Mouse (Mus musculus) small intestine, adult 2 months (tissue): ENCODE data around the gene Mob1b. TPM values are rescaled to one million over a fixed set of nuclear protein-coding genes. Genes with fewer than 3 reads are reported as not detected.

Experiments
- H3K27ac ChIP-seq: fragments of 200-500 bp; 2 replicates; pipeline ENCODE4 v1.5.1; 2012; ENCODE audit warnings: low read depth, low read length, control low read depth, inconsistent platforms; ENCODE audit not compliant: insufficient read depth
- H3K27me3 ChIP-seq: fragments of 200-500 bp; 2 replicates; pipeline ENCODE4 v1.6.1; 2012; ENCODE audit warnings: mild to moderate bottlenecking, moderate library complexity, low read length, inconsistent platforms; ENCODE audit not compliant: control insufficient read depth, insufficient read depth
- H3K36me3 ChIP-seq: fragments of 200-500 bp; 2 replicates; pipeline ENCODE4 v1.6.1; 2012; ENCODE audit warnings: mild to moderate bottlenecking, low read length, control low read depth, inconsistent platforms; ENCODE audit not compliant: control insufficient read depth, insufficient read depth
- H3K4me1 ChIP-seq: fragments of 200-500 bp; 2 replicates; pipeline ENCODE4 v1.6.1; 2012; ENCODE audit warnings: low read length, inconsistent platforms, mixed read lengths; ENCODE audit not compliant: control insufficient read depth, insufficient read depth, insufficient read length
- H3K4me3 ChIP-seq: fragments of 200-500 bp; 2 replicates; pipeline ENCODE4 v1.5.1; 2012; ENCODE audit warnings: low read depth, mild to moderate bottlenecking, control low read depth, inconsistent platforms, low read length, moderate library complexity
- CTCF ChIP-seq: fragments of 200-500 bp; IDR thresholded peaks from 2 replicates; pipeline ENCODE4 v1.5.1; 2012; ENCODE audit warnings: low read depth, mild to moderate bottlenecking, control low read depth, inconsistent platforms, low read length, moderate library complexity, mixed read lengths; ENCODE audit not compliant: insufficient replicate concordance, insufficient read length; ENCODE audit errors: extremely low read depth
- POLR2A ChIP-seq: fragments of 200-500 bp; IDR thresholded peaks from 2 replicates; pipeline ENCODE4 v1.6.1; 2012; ENCODE audit warnings: low read depth, mild to moderate bottlenecking, control low read depth, inconsistent platforms, low read length, moderate library complexity
- WGBS: fragments of 180-500 bp; shearing (Covaris S2); methylation state at CpG from one replicate; pipeline ENCODE4 v1.1.7; 2018; 5-methylcytosine and 5-hydroxymethylcytosine counted together
- polyA plus RNA-seq: library from polyadenylated mRNA; depleted of rRNA; stranded (reverse); fragments of >200 nt; gene quantifications from 2 replicates; pipeline ENCODE4 v1.2.3, GENCODE M21; 2012; rRNA removed

The Mob1b gene
- polyA plus RNA-seq, 1 experiment: 2.2 TPM

DNA sequence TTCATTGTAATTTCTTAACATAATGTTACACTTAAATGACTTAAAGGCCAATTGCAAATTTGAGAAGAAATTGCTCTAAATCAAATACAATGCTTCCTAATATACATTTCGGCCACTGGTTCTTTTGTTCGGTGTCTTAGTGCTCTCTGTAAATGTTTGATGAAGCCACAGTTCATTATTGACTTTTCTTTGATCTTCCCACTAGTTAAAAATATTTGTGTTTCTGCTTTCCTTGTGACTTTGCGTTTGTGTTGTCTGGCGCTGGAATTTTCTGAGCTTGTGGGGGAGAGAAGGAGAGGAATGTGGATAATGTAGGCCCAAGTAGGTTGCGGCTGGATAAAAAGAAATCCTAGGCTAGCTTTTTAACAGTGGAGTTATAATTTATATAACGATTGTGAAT, 76.5 kb downstream of the Mob1b start:
- H3K36me3 ChIP-seq: no peaks in the 10 kb centered on the region
- H3K4me3 ChIP-seq: no peak overlapping the region
- no peaks in the 10 kb centered on the region for H3K27me3 ChIP-seq
- TF ChIP-seq POLR2A (no peak), CTCF (no peak)
- peaks cover 9% of the 10 kb centered on the region; the same call in 1 of the 2 replicates for H3K4me1 ChIP-seq
- 44% methylated on average over 6 of the region's 6 CpGs for WGBS
- H3K27ac ChIP-seq: no peak overlapping the region

DNA sequence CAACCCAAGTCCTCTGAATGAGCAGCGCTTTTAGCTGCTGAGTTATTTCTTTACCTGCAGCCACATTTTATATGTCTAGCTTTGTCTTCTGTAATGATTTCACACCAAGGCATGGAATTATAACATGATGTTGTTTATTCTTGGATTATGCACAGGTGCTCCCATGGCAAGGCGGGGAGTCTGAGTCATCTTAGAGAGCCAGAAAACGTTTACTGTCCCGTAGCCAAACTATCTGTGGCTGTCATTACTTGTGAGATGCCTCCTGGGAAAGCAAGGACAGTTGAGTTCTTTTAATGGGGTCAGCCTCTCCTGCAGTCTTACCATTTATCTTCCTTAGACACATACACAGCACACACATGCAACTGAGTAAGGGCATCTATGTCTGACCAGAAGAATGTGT, 85.0 kb downstream of the Mob1b start:
- 65% methylated on average over 4 of the region's 4 CpGs for WGBS
- H3K4me1 ChIP-seq: no peaks in the 10 kb centered on the region
- no peaks in the 10 kb centered on the region for H3K36me3 ChIP-seq
- TF ChIP-seq CTCF: no peak
- no peak for TF ChIP-seq POLR2A
- H3K27ac ChIP-seq: no peak overlapping the region
- no peaks in the 10 kb centered on the region for H3K27me3 ChIP-seq
- no peak overlapping the region for H3K4me3 ChIP-seq

DNA sequence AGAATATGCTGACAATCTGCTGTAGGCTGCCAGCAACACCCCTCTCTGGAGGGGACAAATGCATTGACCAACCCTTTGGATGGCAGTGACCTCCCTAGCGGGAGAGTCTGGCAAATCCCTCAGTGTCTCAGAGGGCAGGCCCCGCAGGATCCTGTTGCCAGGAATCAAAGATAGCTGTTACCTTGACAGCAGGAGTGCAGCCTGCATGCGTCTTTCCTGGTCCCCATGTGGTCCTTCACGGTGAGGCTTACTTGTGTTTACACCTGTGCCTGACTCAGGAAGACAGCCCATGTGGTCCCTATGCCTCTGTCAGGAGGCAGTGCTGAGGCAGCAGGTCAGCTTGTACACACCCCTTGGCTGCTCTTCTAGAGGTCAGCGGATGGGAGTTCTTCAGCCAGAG, 85.6 kb downstream of the Mob1b start:
- Histone ChIP-seq H3K27ac (no peak overlapping the region), H3K4me3 (no peak overlapping the region), H3K27me3 (no peaks in the 10 kb centered on the region), H3K36me3 (no peaks in the 10 kb centered on the region), H3K4me1 (no peaks in the 10 kb centered on the region)
- 46% methylated on average over 5 of the region's 5 CpGs for WGBS
- TF ChIP-seq POLR2A: no peak
- no peak for TF ChIP-seq CTCF

DNA sequence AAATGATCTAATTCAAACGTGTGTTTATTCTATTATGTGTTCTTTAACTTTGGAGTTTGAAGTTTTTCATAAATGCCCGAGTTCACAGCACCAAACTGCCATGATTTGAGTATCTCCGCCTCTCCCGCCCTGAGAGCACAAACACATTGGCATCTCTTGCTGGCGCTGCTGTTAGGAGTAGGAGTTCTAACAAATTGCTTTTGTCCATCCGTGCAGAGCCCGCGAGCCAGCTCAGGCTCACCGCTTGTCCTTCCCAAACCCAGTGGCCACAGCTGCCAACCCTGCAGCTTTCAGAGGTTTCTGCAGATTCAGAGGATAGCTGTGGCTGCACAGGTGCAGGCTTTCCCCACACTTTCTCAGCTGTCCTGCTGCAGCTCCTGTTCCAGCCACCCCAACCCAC, 86.7 kb downstream of the Mob1b start:
- WGBS: 61% methylated on average over 9 of the region's 9 CpGs
- H3K36me3 ChIP-seq: no peaks in the 10 kb centered on the region
- no peak overlapping the region for H3K4me3 ChIP-seq
- H3K4me1 ChIP-seq: no peaks in the 10 kb centered on the region
- TF ChIP-seq CTCF (no peak), POLR2A (no peak)
- H3K27me3 ChIP-seq: no peaks in the 10 kb centered on the region
- no peak overlapping the region for H3K27ac ChIP-seq

DNA sequence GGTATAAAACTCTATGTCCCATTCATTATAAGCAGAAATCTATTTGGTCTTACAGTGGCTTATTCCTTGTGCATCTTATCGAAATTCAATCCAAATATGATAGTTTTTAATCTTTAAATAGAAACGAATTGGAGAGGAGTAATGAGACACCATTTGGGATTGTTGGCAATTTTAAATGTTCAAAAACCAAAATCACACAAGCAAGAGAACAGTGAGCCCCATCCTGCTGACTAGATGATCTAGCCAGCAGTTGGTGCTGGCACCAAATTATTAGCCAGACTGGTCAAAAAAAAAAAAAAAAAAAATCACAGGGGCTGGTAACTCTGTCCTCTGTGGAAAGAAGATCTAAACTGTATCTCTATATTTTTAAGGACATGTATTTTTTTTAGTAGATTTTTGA, 92.5 kb downstream of the Mob1b start:
- Histone ChIP-seq H3K27me3 (no peaks in the 10 kb centered on the region), H3K36me3 (no peaks in the 10 kb centered on the region), H3K27ac (no peak overlapping the region), H3K4me1 (peaks cover 2% of the 10 kb centered on the region; the same call in 1 of the 2 replicates), H3K4me3 (no peak overlapping the region)
- 85% methylated on average over 2 of the region's 2 CpGs for WGBS
- no peak for TF ChIP-seq CTCF
- TF ChIP-seq POLR2A: no peak

Other genes with a start within 250 kb of the Mob1b start
- gene Enam, start 232.9 kb upstream of the Mob1b start, polyA plus RNA-seq: 0.06 TPM in 1 of 2 replicates, not detected in the other
- 1,015 and 1,726 TPM in 2 replicates for gene Jchain, start 193.0 kb upstream of the Mob1b start, polyA plus RNA-seq
- 4.2 and 6.6 TPM in 2 replicates for gene Utp3, start 166.4 kb upstream of the Mob1b start, polyA plus RNA-seq
- gene Rufy3, start 155.8 kb upstream of the Mob1b start, polyA plus RNA-seq: 3.1 and 6.4 TPM in 2 replicates
- 13.9 and 22.3 TPM in 2 replicates for gene Grsf1, start 44.7 kb upstream of the Mob1b start, polyA plus RNA-seq
- 1.1 and 1.3 TPM in 2 replicates for gene Dck, start 44.1 kb downstream of the Mob1b start, polyA plus RNA-seq
- 11.0 and 15.3 TPM in 2 replicates for gene Slc4a4, start 166.0 kb downstream of the Mob1b start, polyA plus RNA-seq